Mouse (Mus musculus) embryonic stem cell, embryonic (primary cell): ENCODE data around the gene Asic3.

Experiments used
- CTCF ChIA-PET, 4 experiments: fragments of 300-600 bp in 2 of 4; fragments of 350-600 bp in 2 of 4; sonication (Branson Sonifier 250); formaldehyde crosslinking; loops; one replicate each; lab custom pipeline; 2022; ENCODE audit warnings: inconsistent platforms in 2 of 4; lab: Charles Lee
- POLR2A ChIA-PET, 4 experiments: fragments of 300-600 bp in 2 of 4; fragments of 350-600 bp in 2 of 4; sonication (Branson Sonifier 250); formaldehyde crosslinking; loops; one replicate each; lab custom pipeline; 2022; ENCODE audit warnings: antibody characterized with exemption in 4 of 4, inconsistent platforms in 1 of 4; lab: Charles Lee

Asic3 gene

DNA sequence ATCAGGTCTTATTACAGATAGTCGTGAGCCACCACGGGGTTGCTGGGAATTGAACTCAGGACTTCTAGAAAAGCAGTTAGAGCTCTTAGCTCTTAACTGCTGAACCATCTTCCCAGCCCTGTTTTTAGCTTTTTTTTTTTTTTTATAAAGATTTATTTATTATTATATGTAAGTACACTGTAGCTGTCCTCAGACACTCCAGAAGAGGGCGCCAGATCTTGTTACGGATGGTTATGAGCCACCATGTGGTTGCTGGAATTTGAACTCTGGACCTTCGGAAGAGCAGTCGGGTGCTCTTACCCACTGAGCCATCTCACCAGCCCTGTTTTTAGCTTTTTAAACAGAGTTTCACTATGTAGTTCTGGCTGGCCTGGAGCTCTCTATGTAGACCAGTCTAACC is 16.9 kb upstream of the Asic3 start:
- POLR2A ChIA-PET = interaction anchor here in 3 of 4 experiments (0.6 to 3.8 kb wide), 11 partner anchors 8 to 84 kb away, joined by 3 to 25 read pairs (median 4); partner anchors contain the start of genes Asic3 (in 1 of the 3), Cdk5 (in 1 of the 3) and Slc4a2 (in 1 of the 3)
- CTCF ChIA-PET = interaction anchor here (0.6 to 7.5 kb wide), 42 partner anchors 9 to 519 kb away, joined by 3 to 76 read pairs (median 4); partner anchors contain the start of genes Agap3 (in 1 of the 4), Asic3 (in 1 of the 4), Fastk (in 1 of the 4) and Nos3 (in 1 of the 4)

DNA sequence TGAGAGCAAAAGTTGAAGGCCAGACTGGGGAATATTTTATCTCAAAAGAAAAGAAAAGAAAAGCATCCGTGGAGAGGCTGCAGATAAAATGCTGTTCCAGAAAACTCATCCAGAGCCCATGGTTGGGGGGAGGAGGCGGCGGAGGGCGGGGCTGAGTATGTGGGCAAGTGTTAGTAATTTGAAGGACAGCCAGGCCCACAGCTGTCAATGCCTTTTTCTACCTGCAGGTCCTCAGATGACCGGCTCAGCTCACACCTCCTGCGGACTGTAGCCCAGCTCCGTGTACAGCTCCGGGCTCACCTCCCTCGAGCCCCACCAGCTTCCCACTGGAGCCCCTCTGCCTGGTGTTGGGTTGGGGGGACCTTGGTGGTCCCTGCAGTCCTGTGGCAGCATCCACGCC is 13.5 kb upstream of the Asic3 start:
- ChIA-PET POLR2A (interaction anchor here in 2 of 4 experiments (0.6 to 2.0 kb wide), 14 partner anchors 9 to 235 kb away, joined by 3 to 6 read pairs (median 4); no protein-coding TSS in a partner anchor), CTCF (interaction anchor here (0.9 to 8.0 kb wide), 9 partner anchors 9 to 85 kb away, joined by 3 to 35 read pairs (median 4); no protein-coding TSS in a partner anchor)

DNA sequence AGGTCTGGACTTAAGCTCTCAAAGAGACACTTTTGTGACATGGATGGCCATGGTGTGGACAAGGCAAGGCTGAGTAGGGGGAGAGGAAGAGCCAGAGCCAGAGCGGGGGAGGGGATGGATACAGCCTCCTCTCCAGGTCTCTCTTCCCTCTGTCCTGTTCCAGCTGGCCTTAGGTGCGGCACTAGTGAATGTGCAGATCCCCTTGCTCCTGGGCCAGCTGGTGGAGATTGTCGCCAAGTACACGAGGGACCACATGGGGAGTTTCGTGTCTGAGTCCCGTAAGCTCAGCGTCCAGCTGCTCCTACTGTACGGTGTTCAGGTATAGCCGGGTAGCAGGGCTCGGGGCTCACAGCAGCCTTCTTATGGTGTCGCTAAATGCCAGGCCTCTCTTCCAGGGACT is 12.8 kb upstream of the Asic3 start:
- CTCF ChIA-PET = interaction anchor here (0.6 to 8.0 kb wide), 12 partner anchors 8 to 584 kb away, joined by 3 to 35 read pairs (median 4); no protein-coding TSS in a partner anchor
- POLR2A ChIA-PET = interaction anchor here in 2 of 4 experiments (0.9 to 2.0 kb wide), 11 partner anchors 9 to 64 kb away, joined by 3 to 6 read pairs (median 4); partner anchors contain the start of gene Asic3 (in 2 of the 2)

DNA sequence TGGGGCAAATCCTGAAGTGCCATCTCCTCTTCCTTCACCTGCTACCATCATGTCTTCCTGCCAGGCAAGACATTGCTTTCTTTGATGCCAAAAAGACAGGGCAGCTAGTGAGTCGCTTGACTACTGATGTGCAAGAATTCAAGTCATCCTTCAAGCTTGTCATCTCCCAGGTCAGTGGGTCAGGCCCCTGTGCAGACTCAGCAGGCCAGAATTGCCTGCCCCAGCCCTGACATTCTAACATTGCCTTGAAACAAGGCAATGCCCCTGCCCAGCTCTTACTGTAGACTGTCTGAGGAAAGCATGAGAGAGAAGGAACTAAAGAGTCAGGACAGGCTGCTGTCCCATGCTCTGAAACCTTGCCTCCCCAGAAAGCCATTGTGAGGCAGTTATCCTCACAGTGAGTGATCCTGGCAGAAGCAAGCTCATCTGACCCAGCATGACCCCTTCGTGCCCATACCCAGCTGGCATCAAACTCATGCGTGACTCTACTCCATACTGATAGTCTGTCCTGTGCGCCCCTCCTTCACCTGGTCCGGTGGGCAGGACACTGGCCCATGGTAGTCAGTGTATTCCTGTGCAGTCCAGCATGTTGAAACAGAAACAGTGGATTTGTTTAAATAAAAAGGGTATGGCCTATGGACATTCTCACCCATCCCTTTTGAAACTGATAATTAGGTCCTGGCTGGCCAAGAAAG is 12.1 kb upstream of the Asic3 start:
- ChIA-PET POLR2A (interaction anchor here in 2 of 4 experiments (0.9 to 2.0 kb wide), 7 partner anchors 12 to 64 kb away, joined by 3 to 6 read pairs (median 3); partner anchors contain the start of gene Asic3 (in 2 of the 2)), CTCF (interaction anchor here in 3 of 4 experiments (0.6 to 8.0 kb wide), 7 partner anchors 15 to 584 kb away, joined by 3 to 35 read pairs (median 4); no protein-coding TSS in a partner anchor)

- ChIA-PET POLR2A (interaction anchor here in 1 of 4 experiments (1.1 kb wide), 1 partner anchor 42 kb away, joined by 3 read pairs; no protein-coding TSS in a partner anchor), CTCF (interaction anchor here in 1 of 4 experiments (8.0 kb wide), 1 partner anchor 14 kb away, joined by 35 read pairs; no protein-coding TSS in a partner anchor)
Observed at GRCm38 (mm10) chr5:24401969-24402368, 11.2 kb upstream of the Asic3 start.

DNA sequence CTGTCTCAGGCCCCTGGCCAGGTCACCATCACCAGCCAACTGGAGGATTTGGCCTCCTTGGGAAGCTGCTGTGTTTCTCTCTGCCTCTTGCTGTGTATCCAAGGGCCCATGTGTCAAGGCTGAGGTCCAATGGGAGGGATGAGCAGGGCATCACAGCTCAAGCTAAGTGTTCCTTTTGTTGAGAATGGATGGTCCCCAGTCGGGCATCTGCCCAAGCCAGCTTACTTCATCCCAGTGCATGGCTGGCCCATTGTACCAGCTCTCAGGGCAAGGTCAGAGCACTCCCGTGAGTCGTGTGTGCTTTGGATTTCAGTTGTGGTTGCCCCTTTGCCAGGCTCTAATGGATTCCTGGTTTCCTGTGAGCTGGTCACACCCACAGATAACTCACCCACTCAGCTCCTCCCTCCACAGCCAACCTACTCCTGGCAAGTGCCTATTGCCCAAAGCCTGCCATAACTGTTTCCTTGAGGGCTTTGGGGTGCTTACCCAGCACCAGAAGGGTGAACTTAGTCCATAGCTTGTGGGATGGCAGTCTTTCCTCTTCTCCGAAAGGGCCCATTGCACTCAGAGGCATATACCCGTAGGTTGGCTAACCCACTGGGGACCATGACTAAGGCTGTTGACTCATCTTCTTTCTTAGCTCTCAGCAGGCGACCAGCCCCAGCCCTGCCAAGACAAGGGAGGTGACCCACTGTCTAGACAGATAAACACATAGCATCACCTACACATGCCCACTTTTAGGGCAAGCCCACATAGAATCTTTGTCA is 8.4 kb upstream of the Asic3 start:
- POLR2A ChIA-PET = interaction anchor here in 3 of 4 experiments (0.7 to 5.6 kb wide), 5 partner anchors 8 to 12 kb away, joined by 3 to 26 read pairs (median 6); partner anchors contain the start of gene Abcb8 (in 1 of the 3)

DNA sequence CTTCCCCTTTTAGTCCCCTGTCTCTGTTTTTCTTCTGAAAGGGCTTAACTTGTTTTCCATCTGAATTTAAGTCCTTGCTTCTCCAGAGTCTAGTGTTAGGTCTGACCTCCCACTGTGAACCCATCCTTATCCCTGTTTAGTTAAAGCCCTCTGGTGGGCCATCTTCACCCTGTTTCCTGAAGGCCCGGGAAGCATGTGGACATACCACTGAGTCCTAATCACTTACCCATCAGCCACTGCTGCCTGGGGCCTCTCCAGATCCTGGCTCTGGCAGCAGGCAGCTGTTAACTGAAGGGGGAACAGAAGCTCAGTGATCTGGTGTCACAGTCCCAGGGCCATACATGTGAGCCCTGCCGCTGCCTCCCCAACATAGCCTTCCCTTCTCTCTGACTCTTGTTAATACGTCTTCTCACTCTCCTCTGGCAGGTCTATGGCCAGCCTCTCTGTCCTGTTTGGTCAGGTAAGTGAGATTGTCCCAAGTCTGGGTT is 7.8 kb upstream of the Asic3 start:
- ChIA-PET CTCF (interaction anchor here in 3 of 4 experiments (0.8 to 8.0 kb wide), 6 partner anchors 9 to 12 kb away, joined by 3 to 35 read pairs (median 7); partner anchors contain the start of gene Abcb8 (in 2 of the 3)), POLR2A (interaction anchor here in 1 of 4 experiments (0.7 to 5.6 kb wide), 3 partner anchors 9 to 11 kb away, joined by 3 to 26 read pairs (median 8); partner anchors contain the start of gene Abcb8)

More for the DNA sequence above, 8.4 kb upstream of the Asic3 start:
- CTCF ChIA-PET = interaction anchor here in 2 of 4 experiments (0.8 to 8.0 kb wide), 4 partner anchors 11 kb away, joined by 3 to 35 read pairs (median 10); partner anchors contain the start of gene Abcb8 (in 2 of the 2)

GRCm38 (mm10) chr5:24408651-24409050 is 4.5 kb upstream of the Asic3 start:
- CTCF ChIA-PET = interaction anchor here in 3 of 4 experiments (0.6 to 2.5 kb wide), 7 partner anchors 8 to 77 kb away, joined by 3 to 13 read pairs (median 4); partner anchors contain the start of gene Abcb8 (in 1 of the 3)
- POLR2A ChIA-PET = interaction anchor here (0.5 to 5.2 kb wide), 10 partner anchors 9 to 542 kb away, joined by 3 to 25 read pairs (median 5); partner anchors contain the start of genes Abcb8 (in 1 of the 4), Cdk5 (in 1 of the 4) and Slc4a2 (in 1 of the 4)

GRCm38 (mm10) chr5:24409466-24409865 is 3.7 kb upstream of the Asic3 start:
- POLR2A ChIA-PET = interaction anchor here in 3 of 4 experiments (0.5 to 5.2 kb wide), 11 partner anchors 10 to 543 kb away, joined by 3 to 25 read pairs (median 5); partner anchors contain the start of genes Cdk5 (in 2 of the 3), Slc4a2 (in 2 of the 3) and Abcb8 (in 1 of the 3)

DNA sequence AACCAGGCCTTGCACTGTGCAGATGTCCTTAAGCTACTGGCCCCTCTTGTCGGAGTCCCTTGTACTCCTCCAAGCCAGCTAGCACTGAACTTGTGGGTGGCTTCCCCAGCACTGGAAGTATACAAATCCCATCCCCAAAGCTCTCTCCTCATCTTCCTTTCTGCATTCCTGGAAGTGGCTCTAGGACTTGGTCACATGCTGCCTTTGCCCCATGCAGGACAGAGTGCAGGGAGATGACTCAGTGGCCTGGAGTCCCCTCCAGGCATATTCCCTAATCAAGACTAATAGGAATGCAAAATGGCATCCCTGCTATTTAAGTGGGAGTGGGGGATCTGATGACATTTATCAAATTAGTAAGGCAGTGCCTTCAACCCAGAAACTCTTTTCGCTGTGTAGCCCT is 1.1 kb upstream of the Asic3 start:
- POLR2A ChIA-PET = interaction anchor here in 2 of 4 experiments (1.2 to 2.8 kb wide), 4 partner anchors 11 to 18 kb away, joined by 3 to 10 read pairs (median 8); partner anchors contain the start of genes Cdk5 (in 2 of the 2) and Slc4a2 (in 2 of the 2)

More at GRCm38 (mm10) chr5:24409466-24409865, 3.7 kb upstream of the Asic3 start:
- CTCF ChIA-PET = interaction anchor here in 3 of 4 experiments (0.6 to 1.7 kb wide), 6 partner anchors 12 to 969 kb away, joined by 3 to 13 read pairs (median 4); partner anchors contain the start of gene Abcb8 (in 2 of the 3)

DNA sequence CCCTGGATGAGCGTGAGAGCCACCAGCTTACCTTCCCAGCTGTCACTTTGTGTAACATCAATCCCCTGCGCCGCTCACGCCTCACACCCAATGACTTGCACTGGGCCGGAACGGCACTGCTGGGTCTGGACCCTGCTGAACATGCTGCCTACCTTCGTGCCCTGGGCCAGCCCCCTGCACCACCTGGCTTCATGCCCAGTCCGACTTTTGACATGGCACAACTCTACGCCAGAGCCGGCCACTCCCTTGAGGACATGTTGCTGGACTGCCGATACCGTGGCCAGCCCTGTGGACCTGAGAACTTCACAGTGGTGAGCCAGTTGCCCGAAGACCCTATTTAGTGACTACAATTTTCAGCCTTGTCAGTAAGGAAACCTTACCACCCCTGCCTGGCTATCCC is 746 bp downstream of the Asic3 start:
- CTCF ChIA-PET = interaction anchor here in 3 of 4 experiments (0.6 to 5.0 kb wide), 9 partner anchors 12 to 97 kb away, joined by 3 to 76 read pairs (median 4); partner anchors contain the start of genes Abcb8 (in 2 of the 3) and Atg9b (in 1 of the 3)
- POLR2A ChIA-PET = interaction anchor here in 2 of 4 experiments (0.6 to 4.0 kb wide), 11 partner anchors 9 to 69 kb away, joined by 3 to 26 read pairs (median 4); partner anchors contain the start of genes Cdk5 (in 2 of the 2) and Slc4a2 (in 2 of the 2)

More for the DNA sequence above, 1.1 kb upstream of the Asic3 start:
- CTCF ChIA-PET = interaction anchor here in 1 of 4 experiments (1.5 kb wide), 1 partner anchor 15 kb away, joined by 4 read pairs; no protein-coding TSS in a partner anchor

DNA sequence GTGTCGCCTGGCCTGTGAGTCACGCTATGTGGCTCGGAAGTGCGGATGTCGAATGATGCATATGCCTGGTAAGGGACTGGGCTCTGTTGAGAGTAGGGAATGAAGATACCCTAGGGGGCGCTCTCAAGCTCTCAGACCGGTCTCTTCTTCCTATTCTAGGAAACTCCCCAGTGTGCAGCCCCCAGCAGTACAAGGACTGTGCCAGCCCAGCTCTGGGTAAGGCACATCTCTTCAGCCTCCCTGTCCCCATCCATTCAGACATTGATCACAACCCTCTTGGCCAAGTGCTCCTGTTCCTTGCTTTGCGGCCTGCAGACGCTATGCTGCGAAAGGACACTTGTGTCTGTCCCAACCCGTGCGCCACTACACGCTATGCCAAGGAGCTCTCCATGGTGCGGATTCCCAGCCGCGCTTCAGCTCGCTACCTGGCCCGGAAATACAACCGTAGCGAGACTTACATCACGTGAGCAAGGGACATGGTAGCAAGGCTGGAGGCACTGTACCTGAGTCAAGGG is 3.1 kb downstream of the Asic3 start:
- ChIA-PET CTCF (interaction anchor here (0.5 to 5.0 kb wide), 87 partner anchors 8 to 595 kb away, joined by 3 to 76 read pairs (median 5); partner anchors contain the start of genes Abcb8 (in 4 of the 4), Tmub1 (in 4 of the 4), Atg9b (in 3 of the 4) and Fastk (in 3 of the 4)), POLR2A (interaction anchor here (0.5 to 4.0 kb wide), 47 partner anchors 8 to 356 kb away, joined by 3 to 27 read pairs (median 4); partner anchors contain the start of genes Tmub1 (in 4 of the 4), Abcb8 (in 2 of the 4), Atg9b (in 2 of the 4) and Fastk (in 2 of the 4))

- CTCF ChIA-PET = interaction anchor here in 2 of 4 experiments (1.2 to 5.0 kb wide), 8 partner anchors 10 to 183 kb away, joined by 3 to 76 read pairs (median 12); partner anchors contain the start of genes Abcb8 (in 1 of the 2) and Atg9b (in 1 of the 2)
Observed at GRCm38 (mm10) chr5:24417587-24417986, 4.4 kb downstream of the Asic3 start.

DNA sequence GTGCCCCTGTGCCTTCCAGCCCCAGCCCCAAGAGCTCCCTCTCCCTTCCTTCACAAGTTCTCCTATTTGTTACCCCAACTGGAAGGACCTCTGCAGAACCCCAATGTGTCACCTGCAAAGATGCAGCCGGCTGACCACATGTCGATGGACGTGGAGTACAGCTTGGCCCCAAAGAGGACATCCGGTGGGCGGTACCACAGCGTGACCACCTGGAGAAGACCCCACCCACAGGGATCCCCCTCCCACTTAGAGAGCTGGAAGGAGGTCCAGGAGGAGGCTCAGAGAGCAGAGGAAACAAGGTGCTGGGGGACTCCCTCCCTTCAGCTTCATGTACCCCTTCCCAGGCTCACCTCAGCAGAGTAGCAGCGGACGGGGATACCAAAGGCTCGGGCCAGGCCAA is 7.2 kb downstream of the Asic3 start:
- ChIA-PET POLR2A (interaction anchor here in 2 of 4 experiments (0.8 to 2.0 kb wide), 3 partner anchors 14 to 25 kb away, joined by 3 to 7 read pairs (median 4); partner anchors contain the start of gene Fastk (in 2 of the 2)), CTCF (interaction anchor here in 2 of 4 experiments (0.6 to 1.2 kb wide), 2 partner anchors 85 to 216 kb away, joined by 4 read pairs; no protein-coding TSS in a partner anchor)

More at GRCm38 (mm10) chr5:24417587-24417986, 4.4 kb downstream of the Asic3 start:
- POLR2A ChIA-PET = interaction anchor here in 2 of 4 experiments (1.2 to 4.0 kb wide), 8 partner anchors 11 to 34 kb away, joined by 4 to 27 read pairs (median 12); partner anchors contain the start of genes Abcb8 (in 2 of the 2) and Fastk (in 1 of the 2)
